Mouse (Mus musculus) hindbrain, embryonic 11.5 days (tissue): ENCODE results near the gene Mapkap1. TPM values are rescaled to one million over a fixed set of nuclear protein-coding genes. Genes with fewer than 3 reads are reported as not detected.
A peak's percentile ranks its signal among the peaks of the same experiment; 100 is the strongest.

Experiments
- ATAC-seq: fragments of 200-750 bp; cut with Nextera tagmentation; 2 replicates; pipeline ENCODE4 v1.8.0; 2017; ENCODE audit warnings: mild to moderate bottlenecking, moderate TSS enrichment, moderate library complexity; ENCODE audit not compliant: low FRiP score
- DNase-seq: peaks from one replicate; pipeline ENCODE4 v3.0.0-alpha.2; 2015; ENCODE audit warnings: low spot score
- H3K27ac ChIP-seq: fragments of 300-500 bp; sonication (generic); 2 replicates; pipeline ENCODE4 v1.5.1; 2014; ENCODE audit warnings: mild to moderate bottlenecking, low read depth, low read length
- H3K27me3 ChIP-seq: fragments of 300-500 bp; sonication (generic); 2 replicates; pipeline ENCODE4 v1.6.1; 2014; ENCODE audit warnings: mild to moderate bottlenecking, low read length, moderate library complexity, mixed read lengths; ENCODE audit not compliant: control insufficient read depth, insufficient read depth
- H3K36me3 ChIP-seq: fragments of 300-500 bp; sonication (generic); 2 replicates; pipeline ENCODE4 v1.6.1; 2014; ENCODE audit warnings: mild to moderate bottlenecking, low read length, moderate library complexity, mixed read lengths; ENCODE audit not compliant: control insufficient read depth, insufficient read depth
- H3K4me1 ChIP-seq: fragments of 300-500 bp; sonication (generic); replicated peaks from 2 replicates; pipeline ENCODE4 v1.6.1; 2014; ENCODE audit warnings: low read length, mixed read lengths; ENCODE audit not compliant: control insufficient read depth, insufficient read depth
- H3K4me2 ChIP-seq: fragments of 300-500 bp; sonication (generic); replicated peaks from 2 replicates; pipeline ENCODE4 v1.6.1; 2014; ENCODE audit warnings: mild to moderate bottlenecking, low read depth, low read length
- H3K4me3 ChIP-seq: fragments of 300-500 bp; sonication (generic); 2 replicates; pipeline ENCODE4 v1.5.1; 2014; ENCODE audit warnings: low read depth, low read length
- H3K9ac ChIP-seq: fragments of 300-500 bp; sonication (generic); 2 replicates; pipeline ENCODE4 v1.6.1; 2014; ENCODE audit warnings: low read depth, low read length
- H3K9me3 ChIP-seq: fragments of 300-500 bp; sonication (generic); 2 replicates; pipeline ENCODE4 v1.6.1; 2016; ENCODE audit warnings: low read length; ENCODE audit not compliant: control insufficient read depth
- WGBS: fragments of 180-500 bp; shearing (Covaris S2); extraction: QIAGEN DNeasy Blood & Tissue Kit; methylation state at CpG from one replicate; pipeline ENCODE4 v1.1.7; 2014; 5-methylcytosine and 5-hydroxymethylcytosine counted together
- polyA plus RNA-seq: library from polyadenylated mRNA; unstranded; fragments of >200 nt; fragmentation: Nextera tagmentation; extraction: Ambion mirVana; gene quantifications from 2 replicates; pipeline ENCODE4 v1.2.1, GENCODE M21; 2014

Mapkap1 gene
- polyA plus RNA-seq, 1 experiment from 2014 or later: 101 TPM

DNA sequence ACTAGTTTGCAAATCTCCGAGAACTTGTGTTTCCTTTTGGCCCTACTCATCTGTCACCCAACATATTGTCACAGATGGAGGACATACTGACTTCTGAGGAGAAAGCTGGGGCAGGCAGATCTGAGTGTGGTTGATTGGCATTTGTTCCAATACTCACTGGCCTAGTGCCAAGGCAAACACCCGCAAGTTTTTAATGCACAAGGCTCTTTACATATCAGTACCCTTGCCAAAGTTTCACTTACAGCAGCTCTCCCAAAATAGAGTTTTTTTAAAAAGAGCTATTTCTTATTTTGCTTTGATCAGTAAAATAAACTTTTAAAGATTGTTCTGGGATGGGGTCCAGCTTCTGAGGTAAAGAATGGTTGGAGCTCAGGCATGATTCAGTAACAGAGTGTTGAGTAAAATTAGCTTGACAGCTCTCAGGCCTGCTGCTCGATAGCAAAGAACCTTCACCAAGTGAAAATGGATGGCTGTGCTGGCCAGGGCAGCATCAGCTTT lies 125.3 kb downstream of the Mapkap1 start:
- no peak overlapping the region for H3K4me2 ChIP-seq
- no peaks in the 10 kb centered on the region for H3K27me3 ChIP-seq
- WGBS: 74% methylated on average over 3 of the region's 3 CpGs
- no peak overlapping the region for H3K4me3 ChIP-seq
- no peaks in the 10 kb centered on the region for H3K4me1 ChIP-seq
- no peaks in the 10 kb centered on the region for H3K9me3 ChIP-seq
- H3K27ac ChIP-seq: no peak overlapping the region
- no peaks in the 10 kb centered on the region for H3K36me3 ChIP-seq
- DNase-seq: no peak
- ATAC-seq: no peak
- no peak overlapping the region for H3K9ac ChIP-seq

DNA sequence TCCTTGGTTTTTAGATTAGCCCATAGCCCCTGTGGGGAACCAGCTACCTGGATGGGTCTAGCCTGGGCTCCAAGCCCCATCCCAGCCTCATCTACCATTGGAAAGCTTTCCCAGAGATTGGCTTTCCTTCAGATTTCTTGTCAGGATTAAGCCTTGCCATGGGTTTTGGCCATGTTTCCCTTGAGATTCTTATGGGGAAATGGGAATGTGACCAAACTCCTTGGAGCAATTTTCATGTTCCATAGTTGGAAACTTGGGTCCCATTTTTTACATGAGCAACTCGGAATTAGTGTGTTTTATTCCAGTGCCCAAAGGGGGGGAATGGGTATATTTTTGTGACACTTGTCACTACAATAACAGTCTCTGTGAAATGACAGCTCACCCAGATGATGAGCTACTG lies 125.8 kb downstream of the Mapkap1 start:
- 90% methylated on average over 1 of the region's 1 CpGs for WGBS
- Histone ChIP-seq H3K4me2 (no peak overlapping the region), H3K4me3 (no peak overlapping the region), H3K4me1 (no peaks in the 10 kb centered on the region), H3K36me3 (no peaks in the 10 kb centered on the region), H3K9ac (no peak overlapping the region), H3K9me3 (no peaks in the 10 kb centered on the region), H3K27ac (no peak overlapping the region), H3K27me3 (no peaks in the 10 kb centered on the region)
- DNase-seq: no peak
- ATAC-seq: no peak

DNA sequence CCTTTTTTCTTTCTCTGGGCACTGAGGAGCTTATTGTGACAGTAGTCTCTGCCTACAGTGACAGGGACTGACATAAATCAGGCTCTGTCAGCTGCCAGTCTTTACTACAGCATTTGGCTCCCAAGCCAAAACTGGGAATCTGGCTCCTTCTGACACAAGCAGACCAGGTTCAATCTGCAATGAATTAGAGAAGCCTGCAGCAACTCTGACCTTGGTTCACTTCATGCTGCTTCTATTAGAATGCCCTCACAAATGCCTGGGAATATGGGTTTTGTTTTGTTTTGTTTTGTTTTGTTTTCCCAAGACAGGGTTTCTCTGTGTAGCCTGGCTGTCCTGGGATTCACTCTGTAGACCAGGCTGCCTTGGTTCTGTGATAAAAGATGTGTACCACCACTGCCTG lies 126.7 kb downstream of the Mapkap1 start:
- no peaks in the 10 kb centered on the region for H3K36me3 ChIP-seq
- H3K4me3 ChIP-seq: no peak overlapping the region
- H3K9me3 ChIP-seq: no peaks in the 10 kb centered on the region
- no peaks in the 10 kb centered on the region for H3K4me1 ChIP-seq
- ATAC-seq (no peak), DNase-seq (no peak)
- H3K27ac ChIP-seq: no peak overlapping the region
- H3K4me2 ChIP-seq: no peak overlapping the region
- no peak overlapping the region for H3K9ac ChIP-seq
- no peaks in the 10 kb centered on the region for H3K27me3 ChIP-seq

DNA sequence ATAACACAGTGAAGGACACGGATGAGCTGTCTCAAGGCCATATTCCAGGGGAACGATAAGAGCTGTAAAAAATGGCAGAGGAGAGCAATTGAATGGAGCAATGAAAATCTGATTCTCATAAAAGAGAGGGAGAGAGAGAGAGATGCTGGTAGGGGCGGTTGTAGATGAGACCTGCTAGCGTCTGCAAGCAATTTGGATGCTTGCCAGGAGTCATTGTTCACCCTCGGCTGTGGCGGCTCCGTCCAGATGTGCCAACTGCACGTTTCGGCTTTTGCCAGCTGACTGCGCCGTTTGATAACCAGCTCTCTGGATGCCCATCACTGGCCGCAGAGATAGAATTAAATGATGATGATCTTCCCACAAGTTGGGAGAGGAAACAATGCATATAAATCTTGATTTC lies 128.4 kb downstream of the Mapkap1 start:
- Histone ChIP-seq H3K4me3 (no peak overlapping the region), H3K36me3 (no peaks in the 10 kb centered on the region), H3K9ac (0 out of 2 replicates have a peak overlapping the region, but pooled peaks have one; percentile 11), H3K27ac (no peak overlapping the region), H3K4me1 (no peaks in the 10 kb centered on the region), H3K9me3 (no peaks in the 10 kb centered on the region), H3K4me2 (no peak overlapping the region), H3K27me3 (no peaks in the 10 kb centered on the region)
- DNase-seq (peak; percentile 50), ATAC-seq (no peak)
- 60% methylated on average over 12 of the region's 12 CpGs for WGBS

DNA sequence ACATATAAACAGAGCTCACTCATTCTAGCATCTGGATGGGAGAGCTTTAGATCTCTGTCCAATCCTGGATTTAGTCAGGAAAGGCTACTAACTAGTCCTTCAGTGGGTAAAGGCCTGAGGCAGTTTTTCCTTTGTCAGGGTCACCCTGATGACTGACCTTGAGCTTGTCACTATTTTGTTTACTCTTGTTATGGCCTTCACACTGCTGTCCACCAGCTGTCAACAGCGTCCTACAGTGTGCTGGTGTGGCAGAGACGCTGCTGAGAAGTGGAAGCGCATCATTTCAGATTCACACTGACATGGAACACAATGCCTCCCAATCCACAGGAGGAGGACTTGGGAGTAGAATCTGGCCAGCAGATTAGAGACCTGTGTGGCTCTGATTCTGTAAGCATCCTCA lies 130.8 kb downstream of the Mapkap1 start:
- H3K27me3 ChIP-seq: no peaks in the 10 kb centered on the region
- no peaks in the 10 kb centered on the region for H3K36me3 ChIP-seq
- no peak for DNase-seq
- WGBS: 80% methylated on average over 3 of the region's 3 CpGs
- H3K4me1 ChIP-seq: no peaks in the 10 kb centered on the region
- H3K9ac ChIP-seq: no peak overlapping the region
- H3K4me2 ChIP-seq: no peak overlapping the region
- no peak overlapping the region for H3K27ac ChIP-seq
- ATAC-seq: no peak
- no peaks in the 10 kb centered on the region for H3K9me3 ChIP-seq
- H3K4me3 ChIP-seq: no peak overlapping the region

DNA sequence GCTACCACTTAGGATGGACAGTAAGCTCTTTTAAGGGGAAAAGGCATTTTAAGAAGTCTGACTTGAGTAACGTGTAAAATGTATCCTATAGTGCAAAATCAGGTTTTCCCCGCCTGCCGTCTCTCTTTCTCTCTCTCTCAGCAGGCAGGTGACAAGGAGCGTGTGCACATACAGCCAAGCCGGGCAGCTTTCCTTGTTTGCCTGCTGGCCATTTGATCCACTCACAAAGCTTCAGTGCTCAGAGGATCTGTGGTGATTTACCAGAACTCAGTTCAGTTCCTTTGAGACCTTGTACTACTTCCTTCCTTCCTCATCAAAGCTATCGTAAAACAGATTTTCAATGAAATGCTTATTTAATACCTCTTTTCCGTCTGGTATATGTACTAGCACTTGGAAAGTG lies 137.0 kb downstream of the Mapkap1 start:
- H3K4me3 ChIP-seq: no peak overlapping the region

DNA sequence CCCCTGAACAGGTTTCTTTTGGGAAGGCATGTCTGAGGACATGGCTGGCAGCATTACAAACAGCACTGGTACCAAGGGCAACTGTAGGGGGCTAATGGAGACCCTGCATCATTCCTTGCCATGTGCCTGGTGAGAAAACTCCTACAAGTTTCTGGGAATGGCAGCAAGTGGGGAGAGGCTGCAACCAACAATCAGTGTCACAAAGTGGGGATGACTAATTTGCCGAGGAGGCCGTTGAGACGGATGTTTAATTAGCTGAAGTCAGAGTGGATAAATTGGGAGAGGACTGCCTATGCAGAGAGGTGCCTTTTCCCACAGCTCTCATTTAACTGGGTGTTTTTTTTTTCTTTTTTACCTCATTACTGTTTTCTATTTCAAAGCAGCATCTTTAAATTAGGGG lies 137.4 kb downstream of the Mapkap1 start:
- Histone ChIP-seq H3K4me1 (no peaks in the 10 kb centered on the region), H3K27ac (no peak overlapping the region), H3K9me3 (no peaks in the 10 kb centered on the region), H3K36me3 (no peaks in the 10 kb centered on the region), H3K27me3 (no peaks in the 10 kb centered on the region), H3K4me2 (no peak overlapping the region), H3K4me3 (no peak overlapping the region), H3K9ac (no peak overlapping the region)
- WGBS: 63% methylated on average over 3 of the region's 3 CpGs
- DNase-seq (no peak), ATAC-seq (no peak)

More for the DNA sequence above, 137.0 kb downstream of the Mapkap1 start:
- no peaks in the 10 kb centered on the region for H3K27me3 ChIP-seq
- DNase-seq (no peak), ATAC-seq (no peak)
- H3K9me3 ChIP-seq: no peaks in the 10 kb centered on the region
- H3K27ac ChIP-seq: no peak overlapping the region
- no peak overlapping the region for H3K9ac ChIP-seq
- 77% methylated on average over 7 of the region's 7 CpGs for WGBS
- H3K4me2 ChIP-seq: no peak overlapping the region
- no peaks in the 10 kb centered on the region for H3K4me1 ChIP-seq
- H3K36me3 ChIP-seq: no peaks in the 10 kb centered on the region

DNA sequence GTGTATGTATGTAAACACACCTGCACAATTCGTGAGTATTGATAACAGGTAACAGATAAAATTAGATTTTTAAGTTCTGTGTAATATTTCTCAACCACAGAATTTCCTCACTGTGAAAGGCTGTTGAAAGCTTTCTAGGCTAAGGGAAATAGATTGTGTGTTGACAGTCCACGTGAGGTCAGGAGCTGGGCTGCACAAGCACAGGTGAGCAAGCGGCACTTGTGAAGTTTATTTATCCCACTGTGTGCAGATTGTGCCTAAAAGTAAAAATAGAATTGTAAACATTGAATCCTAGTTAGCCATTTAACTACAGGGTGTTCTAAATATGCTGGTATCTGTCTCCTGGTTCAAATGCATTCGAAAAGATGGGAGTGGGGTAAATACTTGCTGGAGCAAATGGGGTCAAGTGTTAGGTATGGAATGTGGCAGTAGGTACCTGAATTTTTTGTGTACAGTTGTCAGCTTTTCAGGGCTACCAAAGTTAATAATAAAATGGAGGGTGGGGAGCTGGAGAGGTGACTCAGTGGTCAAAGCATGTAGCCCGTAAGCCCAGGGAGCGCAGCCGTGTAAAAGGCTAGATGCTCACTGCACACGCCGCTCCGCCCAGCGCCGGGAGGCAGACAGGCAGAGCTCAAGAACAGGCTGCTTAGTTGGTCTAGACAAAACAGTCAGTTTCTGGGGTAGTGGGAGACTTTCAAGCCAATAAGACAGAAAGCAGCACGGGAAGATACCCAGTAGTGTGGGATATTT lies 138.2 kb downstream of the Mapkap1 start:
- ATAC-seq (no peak), DNase-seq (no peak)
- WGBS: 95% methylated on average over 13 of the region's 13 CpGs
- H3K9me3 ChIP-seq: no peaks in the 10 kb centered on the region
- H3K4me3 ChIP-seq: no peak overlapping the region
- H3K27me3 ChIP-seq: no peaks in the 10 kb centered on the region
- H3K36me3 ChIP-seq: no peaks in the 10 kb centered on the region
- H3K27ac ChIP-seq: no peak overlapping the region
- no peak overlapping the region for H3K9ac ChIP-seq
- H3K4me1 ChIP-seq: no peaks in the 10 kb centered on the region
- H3K4me2 ChIP-seq: no peak overlapping the region

DNA sequence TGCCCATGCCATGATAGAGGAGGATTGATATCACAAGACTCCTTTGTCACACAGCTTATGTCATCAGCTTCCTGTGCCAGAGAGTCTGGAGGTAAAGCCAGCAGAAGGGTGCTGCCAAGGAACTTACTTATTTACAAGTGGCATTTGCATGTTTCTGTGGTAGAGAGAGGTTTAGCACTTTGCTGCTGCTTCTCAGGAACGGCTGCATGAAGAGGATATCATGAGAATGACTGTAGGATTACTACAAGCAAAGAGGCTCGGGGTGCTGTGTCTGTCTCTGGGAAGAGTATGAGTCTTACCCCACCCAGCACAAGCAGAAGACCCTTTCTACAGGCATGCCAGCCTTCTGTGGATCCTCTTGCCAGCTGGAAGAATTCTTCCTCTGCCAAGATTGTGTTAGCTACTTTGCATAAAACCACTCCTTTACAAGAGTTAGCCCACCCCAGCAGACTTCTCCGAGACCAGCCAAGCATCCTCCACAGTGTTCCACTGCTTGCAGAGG lies 139.7 kb downstream of the Mapkap1 start:
- Histone ChIP-seq H3K27ac (no peak overlapping the region), H3K36me3 (no peaks in the 10 kb centered on the region), H3K4me3 (no peak overlapping the region), H3K27me3 (no peaks in the 10 kb centered on the region), H3K4me1 (no peaks in the 10 kb centered on the region), H3K4me2 (no peak overlapping the region), H3K9ac (no peak overlapping the region), H3K9me3 (no peaks in the 10 kb centered on the region)
- DNase-seq: no peak
- ATAC-seq: no peak
- WGBS: 87% methylated on average over 3 of the region's 3 CpGs
